Mouse (Mus musculus) embryo, embryonic 11 days (tissue): ENCODE data around the gene Vldlr.

Source experiments
- DNase-seq: peaks from one replicate; pipeline ENCODE4 v3.0.0-alpha.2; 2015

The Vldlr gene

GRCm38 (mm10) chr19:27216318-27216717, at the start of gene Vldlr:
TSS of gene Vldlr (plus strand) at chr19:27216484.
- DNase-seq: no peak

GRCm38 (mm10) chr19:27167601-27168319, 48.5 kb upstream of the Vldlr start:
- no peak for DNase-seq

- no peak for DNase-seq
These were observed 42.4 kb upstream of the Vldlr start for GRCm38 (mm10) chr19:27173836-27174235.

- no peak for DNase-seq
These were observed 40.7 kb upstream of the Vldlr start for GRCm38 (mm10) chr19:27175617-27176016.

GRCm38 (mm10) chr19:27176558-27176957, 39.7 kb upstream of the Vldlr start:
- DNase-seq: no peak

GRCm38 (mm10) chr19:27178195-27178807, 38.0 kb upstream of the Vldlr start:
- no peak for DNase-seq

GRCm38 (mm10) chr19:27180351-27181122, 35.7 kb upstream of the Vldlr start:
- DNase-seq: no peak

GRCm38 (mm10) chr19:27183511-27183910, 32.8 kb upstream of the Vldlr start:
- DNase-seq: no peak

- no peak for DNase-seq
These were observed 12.5 kb upstream of the Vldlr start for GRCm38 (mm10) chr19:27203711-27204238.

- no peak for DNase-seq
These were observed 5.3 kb upstream of the Vldlr start for GRCm38 (mm10) chr19:27210991-27211390.

- no peak for DNase-seq
These were observed 688 bp upstream of the Vldlr start for GRCm38 (mm10) chr19:27215596-27215995.

GRCm38 (mm10) chr19:27216767-27217403, 601 bp downstream of the Vldlr start:
- peak; percentile 87 for DNase-seq

- peak; percentile 73 for DNase-seq
These were observed 1.2 kb downstream of the Vldlr start for GRCm38 (mm10) chr19:27217404-27217940.

GRCm38 (mm10) chr19:27217941-27218411, 1.7 kb downstream of the Vldlr start:
- DNase-seq: peak; percentile 75

GRCm38 (mm10) chr19:27218561-27219262, 2.4 kb downstream of the Vldlr start:
- peak; percentile 83 for DNase-seq

- DNase-seq: no peak
These were observed 3.3 kb downstream of the Vldlr start for GRCm38 (mm10) chr19:27219586-27219985.

GRCm38 (mm10) chr19:27223046-27223445, 6.8 kb downstream of the Vldlr start:
- DNase-seq: no peak

- no peak for DNase-seq
These were observed 8.1 kb downstream of the Vldlr start for GRCm38 (mm10) chr19:27224356-27224755.

- no peak for DNase-seq
These were observed 10.3 kb downstream of the Vldlr start for GRCm38 (mm10) chr19:27226626-27227025.

- no peak for DNase-seq
These were observed 10.8 kb downstream of the Vldlr start for GRCm38 (mm10) chr19:27227131-27227530.

GRCm38 (mm10) chr19:27228254-27228653, 12.0 kb downstream of the Vldlr start:
- DNase-seq: no peak

GRCm38 (mm10) chr19:27233386-27233785, 17.1 kb downstream of the Vldlr start:
- no peak for DNase-seq
